Mouse (Mus musculus) ES-Bruce4 (cell line): ENCODE data around the gene Zfp423.

Experiments
- CTCF ChIP-seq: IDR thresholded peaks from one replicate; pipeline ENCODE4 v1.8.1; 2011; ENCODE audit warnings: low read depth, low read length
- EP300 ChIP-seq: IDR thresholded peaks from 2 replicates; pipeline ENCODE4 v1.6.1; 2011; ENCODE audit warnings: low read depth, low read length; ENCODE audit not compliant: insufficient read depth
- POLR2A ChIP-seq: IDR thresholded peaks from one replicate; pipeline ENCODE4 v1.8.1; 2011; ENCODE audit warnings: low read length; ENCODE audit not compliant: insufficient read depth

- TF ChIP-seq CTCF (no peak), POLR2A (no peak), EP300 (peak; percentile 77; the same call in 1 of the 2 replicates)
These were observed 265.7 kb downstream of the Zfp423 start for GRCm38 (mm10) chr8:87693741-87694140.
